Mouse (Mus musculus): Measurements from ENCODE around the gene Abhd17a.

DNA sequence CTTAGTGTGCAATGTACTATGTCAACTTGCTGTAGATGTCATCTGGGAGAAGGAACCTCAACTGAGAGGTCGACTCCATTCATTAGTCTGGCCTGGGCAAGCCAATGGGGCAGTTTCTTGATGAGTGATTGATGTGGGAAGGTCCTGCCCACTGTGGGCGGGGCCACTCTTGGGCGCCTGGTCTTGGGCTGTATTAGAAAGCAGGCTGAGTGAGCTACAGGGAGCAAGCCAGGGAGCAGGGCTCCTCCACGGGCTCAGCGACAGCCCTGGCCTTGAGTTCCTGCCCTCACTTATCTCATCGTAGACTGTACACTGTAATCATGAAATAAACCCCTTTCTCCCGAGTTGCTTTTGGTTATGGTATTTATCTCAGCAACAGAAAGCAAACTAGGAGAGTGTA is 56.4 kb downstream of the Abhd17a start:
- TF ChIP-seq POLR2A (IDR thresholded peaks at IDR 0.05; ENCODE audit: borderline replicate concordance, extremely low read depth, low read depth, low read length) (no peak), CTCF (IDR thresholded peaks at IDR 0.05; ENCODE audit: insufficient read depth, low read length) (no peak)

Measured in lung, adult 2 months (tissue).